ENCODE assay signal across 21 mouse cellular contexts in the genomic region with DNA sequence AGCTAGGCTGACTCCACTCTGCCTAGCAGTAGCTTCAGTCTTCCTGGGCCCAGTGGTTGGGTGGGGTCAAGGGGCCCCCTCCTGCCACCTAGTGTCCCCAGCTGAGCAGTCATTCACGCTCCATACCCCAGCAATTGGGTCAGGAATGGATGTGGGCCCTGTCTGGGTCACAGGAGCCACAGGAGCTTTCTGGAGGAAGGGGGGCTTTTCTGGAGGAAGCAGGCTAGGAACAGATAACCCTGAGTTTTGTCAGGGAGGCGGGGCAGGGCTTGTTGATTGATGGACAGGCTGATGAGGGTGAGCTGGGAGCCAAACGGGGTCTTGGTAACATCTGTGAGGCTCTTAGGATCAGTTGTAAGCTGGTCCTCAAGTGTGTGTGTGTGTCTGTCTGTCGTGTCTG. TPM values are rescaled to one million over a fixed set of nuclear protein-coding genes. Genes with fewer than 3 reads are reported as not detected.
DNase-seq lines count a peak whose midpoint lies in the region; ATAC-seq and TF ChIP-seq lines count a peak whose summit lies in the region.
"Had no signal": no experiment of that assay in that cellular context is flagged by ENCODE, and none has a peak within 500 bp of the region (broad histone marks: within the 10 kb centered on the region; RNA-seq: fewer than 3 reads in every experiment).

No protein-coding gene starts in this region.

- H3K27me3 ChIP-seq in heart, embryonic 10.5 days (ENCODE audit: insufficient read depth, poor library complexity, severe bottlenecking), result no peaks in the 10 kb centered on the region
- no peaks in the 10 kb centered on the region for H3K27me3 ChIP-seq in heart, adult 2 months (ENCODE audit: control insufficient read depth, insufficient read depth, low read length)
- H3K27me3 ChIP-seq in spleen, adult 2 months (ENCODE audit: control insufficient read depth, insufficient read depth, low read length), result no peaks in the 10 kb centered on the region
- no peaks in the 10 kb centered on the region for H3K27me3 ChIP-seq in liver, embryonic 11.5 days (replicated peaks; ENCODE audit: control insufficient read depth, insufficient read depth, low read length)
- H3K27me3 ChIP-seq: hindbrain, embryonic 15.5 days; limb, embryonic 13.5 days; stomach, embryonic 15.5 days had no signal

- no peak overlapping the region for H3K9ac ChIP-seq in heart, adult 2 months (ENCODE audit: low read depth, low read length)
- peak overlapping the region; percentile 58 for H3K9ac ChIP-seq in liver, embryonic 11.5 days (ENCODE audit: low read depth, low read length)
- H3K9ac ChIP-seq: hindbrain, embryonic 15.5 days; limb, embryonic 13.5 days; stomach, embryonic 15.5 days had no signal

- no peak for TF ChIP-seq CTCF in heart, adult 2 months (IDR thresholded peaks at IDR 0.05)
- no peak for TF ChIP-seq CTCF in spleen, adult 2 months (IDR thresholded peaks at IDR 0.05; ENCODE audit: extremely low read depth, insufficient read depth, insufficient read length, insufficient replicate concordance)

- ATAC-seq in liver, embryonic 11.5 days (replicated peaks; ENCODE audit: low FRiP score), result peak; percentile 13
- ATAC-seq: activated CD4-positive, CD25-positive, alpha-beta regulatory T cell, adult 4 months; midbrain, embryonic 16.5 days had no signal

- no peaks in the 10 kb centered on the region for H3K9me3 ChIP-seq in heart, embryonic 10.5 days
- no peaks in the 10 kb centered on the region for H3K9me3 ChIP-seq in liver, embryonic 11.5 days (ENCODE audit: control insufficient read depth, low read length)
- H3K9me3 ChIP-seq: hindbrain, embryonic 15.5 days; limb, embryonic 13.5 days; stomach, embryonic 15.5 days had no signal

- peaks cover 47% of the 10 kb centered on the region for H3K36me3 ChIP-seq in heart, embryonic 10.5 days
- H3K36me3 ChIP-seq in heart, adult 2 months (ENCODE audit: control insufficient read depth, insufficient read depth, low read length), result no peaks in the 10 kb centered on the region
- H3K36me3 ChIP-seq in spleen, adult 2 months (ENCODE audit: control insufficient read depth, insufficient read depth, low read length), result peaks cover 46% of the 10 kb centered on the region
- peaks cover 32% of the 10 kb centered on the region for H3K36me3 ChIP-seq in liver, embryonic 11.5 days (ENCODE audit: control insufficient read depth, insufficient read depth, low read length)

- no peak overlapping the region for H3K4me3 ChIP-seq in heart, embryonic 10.5 days
- H3K4me3 ChIP-seq in heart, adult 2 months, result no peak overlapping the region
- H3K4me3 ChIP-seq in spleen, adult 2 months (ENCODE audit: extremely low read depth, insufficient read depth, insufficient read length), result no peak overlapping the region
- no peak overlapping the region for H3K4me3 ChIP-seq in liver, embryonic 11.5 days (ENCODE audit: low read depth, low read length)
- H3K4me3 ChIP-seq: hindbrain, embryonic 15.5 days; limb, embryonic 13.5 days; stomach, embryonic 15.5 days had no signal

- no peak for DNase-seq in heart, embryonic 10.5 days (ENCODE audit: low spot score)
- DNase-seq in heart, adult 2 months, result no peak
- DNase-seq in spleen, adult 2 months (ENCODE audit: low read depth in 1 of 2, low spot score in 2 of 2), result no peak
- no peak for DNase-seq in spleen, postnatal 36 days (ENCODE audit: low spot score in 2 of 2)
- DNase-seq in liver, embryonic 11.5 days (ENCODE audit: low spot score), result no peak
- DNase-seq in T-cell, adult 2 months (ENCODE audit: low spot score), result no peak
- DNase-seq in kidney, adult 11 months, result no peak
- no peak for DNase-seq in frontal cortex, postnatal 25 days (ENCODE audit: low spot score in 2 of 2)
- DNase-seq: adrenal gland, postnatal 36 days; cerebellum, adult 11 months; kidney, adult 8-10 months; kidney, postnatal 4 days; thymus, postnatal 25 days had no signal

- no peak for TF ChIP-seq EP300 in heart, adult 2 months (IDR thresholded peaks at IDR 0.05; ENCODE audit: insufficient read depth, low read depth, low read length)

- peak overlapping the region; percentile 57 for H3K4me2 ChIP-seq in liver, embryonic 11.5 days
- H3K4me2 ChIP-seq: hindbrain, embryonic 15.5 days; limb, embryonic 13.5 days; stomach, embryonic 15.5 days had no signal

- intact Hi-C loops in heart, adult 2 months (cut with DNase I), result no loop called here

- TF ChIP-seq POLR2A in heart, adult 2 months (IDR thresholded peaks at IDR 0.05; ENCODE audit: insufficient read depth, low read depth, low read length), result no peak
- no peak for TF ChIP-seq POLR2A in spleen, adult 2 months (IDR thresholded peaks at IDR 0.05; ENCODE audit: low read depth, low read length)

- 49% methylated on average over 4 of the region's 4 CpGs for WGBS in heart, embryonic 10.5 days
- WGBS in heart, adult 2 months, result 64% methylated on average over 4 of the region's 4 CpGs
- 43% methylated on average over 4 of the region's 4 CpGs for WGBS in spleen, adult 2 months
- WGBS in liver, embryonic 11.5 days, result 31% methylated on average over 4 of the region's 4 CpGs

- H3K27ac ChIP-seq in heart, embryonic 10.5 days, result peak overlapping the region; percentile 75; the same call in 1 of the 2 replicates
- H3K27ac ChIP-seq in heart, adult 2 months, result no peak overlapping the region
- H3K27ac ChIP-seq in spleen, adult 2 months (ENCODE audit: insufficient read depth, low read length), result peak overlapping the region; percentile 81
- peak overlapping the region; percentile 99 for H3K27ac ChIP-seq in liver, embryonic 11.5 days (ENCODE audit: low read depth, low read length)
- H3K27ac ChIP-seq: hindbrain, embryonic 15.5 days had no signal

- no peaks in the 10 kb centered on the region for H3K79me2 ChIP-seq in heart, adult 2 months (replicated peaks; ENCODE audit: control insufficient read depth, insufficient read depth, low read length)

- peaks cover 71% of the 10 kb centered on the region for H3K4me1 ChIP-seq in heart, embryonic 10.5 days
- H3K4me1 ChIP-seq in heart, adult 2 months (ENCODE audit: control insufficient read depth, insufficient read depth, low read length), result peaks cover 3% of the 10 kb centered on the region; the same call in 1 of the 2 replicates
- peaks cover 53% of the 10 kb centered on the region for H3K4me1 ChIP-seq in spleen, adult 2 months (ENCODE audit: control insufficient read depth, insufficient read depth, insufficient read length)
- peaks cover 80% of the 10 kb centered on the region for H3K4me1 ChIP-seq in liver, embryonic 11.5 days (replicated peaks; ENCODE audit: control insufficient read depth, insufficient read depth, low read length)
- H3K4me1 ChIP-seq: hindbrain, embryonic 15.5 days; limb, embryonic 13.5 days had no signal

RNA-seq across cellular contexts. Expression of a gene that starts 16.3 kb away (rescaled TPM):
- 156 and 188 TPM in 2 replicates for polyA plus RNA-seq in heart, embryonic 10.5 days (2016; fragmentation: Nextera tagmentation; extraction: Ambion mirVana)
- total RNA-seq in heart, adult 2 months (2021), result 100 to 1,000 TPM; 173 to 203 TPM
- 342 and 529 TPM in 2 replicates for polyA plus RNA-seq in heart, adult 2 months (2012; rRNA removed)
- 663 and 724 TPM in 2 replicates for polyA plus RNA-seq in spleen, adult 2 months (2012; rRNA removed)
- polyA plus RNA-seq in liver, embryonic 11.5 days (2014; fragmentation: Nextera tagmentation; extraction: Ambion mirVana), result 209 and 222 TPM in 2 replicates

RNA-seq across cellular contexts. Expression of a gene that starts 36.7 kb away (rescaled TPM):
- polyA plus RNA-seq in heart, embryonic 10.5 days (2016; fragmentation: Nextera tagmentation; extraction: Ambion mirVana), result 139 and 162 TPM in 2 replicates
- total RNA-seq in heart, adult 2 months (2021), result 10 to 100 TPM; 22.8 to 23.0 TPM
- 27.8 and 44.8 TPM in 2 replicates for polyA plus RNA-seq in heart, adult 2 months (2012; rRNA removed)
- 48.3 and 51.5 TPM in 2 replicates for polyA plus RNA-seq in spleen, adult 2 months (2012; rRNA removed)
- 172 and 181 TPM in 2 replicates for polyA plus RNA-seq in liver, embryonic 11.5 days (2014; fragmentation: Nextera tagmentation; extraction: Ambion mirVana)

RNA-seq across cellular contexts. Expression of a gene that starts 59.1 kb away (rescaled TPM):
- polyA plus RNA-seq in heart, embryonic 10.5 days (2016; fragmentation: Nextera tagmentation; extraction: Ambion mirVana), result 0.06 and 0.20 TPM in 2 replicates
- not detected for total RNA-seq in heart, adult 2 months (2021)
- polyA plus RNA-seq in heart, adult 2 months (2012; rRNA removed), result 0.14 TPM in 1 of 2 replicates, not detected in the other
- polyA plus RNA-seq in spleen, adult 2 months (2012; rRNA removed), result 0.86 and 0.98 TPM in 2 replicates
- 0.13 TPM in 1 of 2 replicates, not detected in the other for polyA plus RNA-seq in liver, embryonic 11.5 days (2014; fragmentation: Nextera tagmentation; extraction: Ambion mirVana)
- total RNA-seq: adrenal gland, postnatal 36 days; layer of hippocampus, postnatal 25 days had no signal
- polyA plus RNA-seq: C2C12; heart, embryonic 14.5 days had no signal
